ENCODE assay signal across 18 mouse cellular contexts in the genomic region with DNA sequence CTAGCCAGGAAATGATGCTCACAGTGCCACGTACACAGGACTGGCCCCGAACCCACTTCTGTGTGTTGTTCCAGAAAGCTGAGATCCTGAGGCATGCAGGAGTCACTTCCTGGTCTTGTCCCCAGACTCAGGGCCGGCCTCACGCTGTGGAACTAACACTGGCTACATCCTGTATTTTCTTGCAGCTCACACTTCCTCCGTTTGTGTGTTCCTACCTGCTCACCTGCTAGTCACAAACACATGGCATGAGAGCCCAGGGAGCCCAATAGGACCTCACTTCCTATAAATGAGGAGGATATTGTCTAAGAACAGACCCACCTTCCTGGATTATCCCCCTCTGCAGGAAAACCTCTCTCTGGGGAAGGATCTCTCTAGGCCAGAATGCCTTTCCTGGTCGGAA. TPM values are rescaled to one million over a fixed set of nuclear protein-coding genes. Genes with fewer than 3 reads are reported as not detected.
DNase-seq lines count a peak whose midpoint lies in the region; ATAC-seq and TF ChIP-seq lines count a peak whose summit lies in the region.
"Had no signal": no experiment of that assay in that cellular context is flagged by ENCODE, and none has a peak within 500 bp of the region (broad histone marks: within the 10 kb centered on the region; RNA-seq: fewer than 3 reads in every experiment).

No protein-coding gene starts in this region.

- no peak overlapping the region for H3K9ac ChIP-seq in heart, embryonic 13.5 days
- no peak overlapping the region for H3K9ac ChIP-seq in hindbrain, embryonic 13.5 days
- no peak overlapping the region for H3K9ac ChIP-seq in hindbrain, embryonic 12.5 days
- no peak overlapping the region for H3K9ac ChIP-seq in stomach, embryonic 16.5 days (ENCODE audit: low read length)
- no peak overlapping the region for H3K9ac ChIP-seq in stomach, postnatal 0 days (ENCODE audit: low read length)
- H3K9ac ChIP-seq: forebrain, postnatal 0 days; heart, embryonic 12.5 days had no signal

- H3K4me3 ChIP-seq in heart, embryonic 13.5 days = no peak overlapping the region
- H3K4me3 ChIP-seq in hindbrain, embryonic 13.5 days = no peak overlapping the region
- H3K4me3 ChIP-seq in hindbrain, embryonic 12.5 days = no peak overlapping the region
- H3K4me3 ChIP-seq in stomach, embryonic 16.5 days (replicated peaks; ENCODE audit: low read length) = no peak overlapping the region
- H3K4me3 ChIP-seq in stomach, postnatal 0 days (ENCODE audit: low read depth, low read length) = no peak overlapping the region
- H3K4me3 ChIP-seq: heart, embryonic 12.5 days; midbrain, embryonic 10.5 days had no signal

- H3K4me1 ChIP-seq in heart, embryonic 13.5 days = no peaks in the 10 kb centered on the region
- H3K4me1 ChIP-seq in hindbrain, embryonic 13.5 days (replicated peaks) = no peaks in the 10 kb centered on the region
- no peaks in the 10 kb centered on the region for H3K4me1 ChIP-seq in hindbrain, embryonic 12.5 days
- H3K4me1 ChIP-seq in stomach, embryonic 16.5 days (ENCODE audit: control insufficient read depth, insufficient read depth, low read length) = no peaks in the 10 kb centered on the region
- no peaks in the 10 kb centered on the region for H3K4me1 ChIP-seq in stomach, postnatal 0 days (replicated peaks; ENCODE audit: control insufficient read depth, insufficient read depth)
- H3K4me1 ChIP-seq: heart, embryonic 12.5 days; midbrain, embryonic 10.5 days had no signal

- no peak for DNase-seq in heart, postnatal 25 days (ENCODE audit: low spot score)
- no peak for DNase-seq in stomach, postnatal 0 days (ENCODE audit: low spot score)
- DNase-seq: adrenal gland, postnatal 25 days; cerebellum, adult 9-10 months; forebrain, postnatal 0 days; gastrocnemius, postnatal 14 days; kidney, adult 2 months; kidney, postnatal 10 days; layer of hippocampus, postnatal 36 days; lung, postnatal 10 days; thymus, postnatal 25 days had no signal

- H3K27me3 ChIP-seq in heart, embryonic 13.5 days (replicated peaks) = peaks cover 5% of the 10 kb centered on the region; the same call in 1 of the 2 replicates
- no peaks in the 10 kb centered on the region for H3K27me3 ChIP-seq in hindbrain, embryonic 13.5 days
- no peaks in the 10 kb centered on the region for H3K27me3 ChIP-seq in hindbrain, embryonic 12.5 days
- H3K27me3 ChIP-seq in stomach, embryonic 16.5 days (ENCODE audit: control insufficient read depth, insufficient read depth, low read length) = no peaks in the 10 kb centered on the region
- no peaks in the 10 kb centered on the region for H3K27me3 ChIP-seq in stomach, postnatal 0 days (ENCODE audit: control insufficient read depth, insufficient read depth, low read length)

- no peak for TF ChIP-seq CTCF in stomach, postnatal 0 days (IDR thresholded peaks at IDR 0.05; ENCODE audit: low read depth)

- H3K4me2 ChIP-seq in heart, embryonic 13.5 days = no peak overlapping the region
- H3K4me2 ChIP-seq in hindbrain, embryonic 13.5 days = no peak overlapping the region
- no peak overlapping the region for H3K4me2 ChIP-seq in hindbrain, embryonic 12.5 days (replicated peaks)
- no peak overlapping the region for H3K4me2 ChIP-seq in stomach, embryonic 16.5 days (ENCODE audit: low read depth, low read length)
- no peak overlapping the region for H3K4me2 ChIP-seq in stomach, postnatal 0 days (replicated peaks; ENCODE audit: low read depth)
- H3K4me2 ChIP-seq: heart, embryonic 12.5 days had no signal

- no peaks in the 10 kb centered on the region for H3K36me3 ChIP-seq in heart, embryonic 13.5 days
- H3K36me3 ChIP-seq in hindbrain, embryonic 13.5 days = peaks cover 23% of the 10 kb centered on the region
- H3K36me3 ChIP-seq in hindbrain, embryonic 12.5 days = 0 out of 2 replicates have a peak, but pooled peaks cover 4% of the 10 kb centered on the region
- H3K36me3 ChIP-seq in stomach, embryonic 16.5 days (ENCODE audit: control insufficient read depth, insufficient read depth, low read length) = no peaks in the 10 kb centered on the region
- no peaks in the 10 kb centered on the region for H3K36me3 ChIP-seq in stomach, postnatal 0 days (ENCODE audit: control insufficient read depth, insufficient read depth, low read length)
- H3K36me3 ChIP-seq: heart, embryonic 12.5 days had no signal

- no peak for TF ChIP-seq EP300 in stomach, postnatal 0 days (optimal IDR thresholded peaks at IDR 0.05)

- peak overlapping the region; percentile 4 for H3K27ac ChIP-seq in heart, embryonic 13.5 days (replicated peaks)
- 0 out of 2 replicates have a peak overlapping the region, but pooled peaks have one; percentile 12 for H3K27ac ChIP-seq in hindbrain, embryonic 13.5 days
- H3K27ac ChIP-seq in hindbrain, embryonic 12.5 days = no peak overlapping the region
- no peak overlapping the region for H3K27ac ChIP-seq in stomach, embryonic 16.5 days (ENCODE audit: low read length)
- no peak overlapping the region for H3K27ac ChIP-seq in stomach, postnatal 0 days (replicated peaks)
- H3K27ac ChIP-seq: midbrain, embryonic 10.5 days had no signal

- no peak for ATAC-seq in heart, embryonic 13.5 days (ENCODE audit: extremely low read depth, insufficient number of reproducible peaks, low FRiP score, low TSS enrichment)
- ATAC-seq in hindbrain, embryonic 13.5 days (ENCODE audit: low FRiP score) = no peak
- ATAC-seq in hindbrain, embryonic 12.5 days (ENCODE audit: low FRiP score) = no peak
- ATAC-seq in stomach, embryonic 16.5 days (ENCODE audit: insufficient read depth, low FRiP score) = peak; percentile 47; the same call in 1 of the 2 replicates
- no peak for ATAC-seq in stomach, postnatal 0 days (ENCODE audit: low FRiP score, low TSS enrichment)
- ATAC-seq in granulocyte monocyte progenitor cell, adult 5-6 weeks (replicated peaks; ENCODE audit: poor library complexity, severe bottlenecking) = no peak
- ATAC-seq: forebrain, postnatal 0 days had no signal

- peaks cover 3% of the 10 kb centered on the region; the same call in 1 of the 2 replicates for H3K9me3 ChIP-seq in heart, embryonic 13.5 days
- no peaks in the 10 kb centered on the region; the same call in 1 of the 2 replicates for H3K9me3 ChIP-seq in hindbrain, embryonic 13.5 days
- H3K9me3 ChIP-seq in hindbrain, embryonic 12.5 days (replicated peaks) = no peaks in the 10 kb centered on the region
- no peaks in the 10 kb centered on the region; the same call in 1 of the 2 replicates for H3K9me3 ChIP-seq in stomach, embryonic 16.5 days (replicated peaks; ENCODE audit: control insufficient read depth, low read length)
- no peaks in the 10 kb centered on the region for H3K9me3 ChIP-seq in stomach, postnatal 0 days (ENCODE audit: control insufficient read depth, low read length)
- H3K9me3 ChIP-seq: midbrain, embryonic 10.5 days had no signal

- intact Hi-C loops in heart, postnatal 25 days (cut with DNase I) = no loop called here

- 52% methylated on average over 6 of the region's 6 CpGs for WGBS in heart, embryonic 13.5 days
- WGBS in hindbrain, embryonic 13.5 days = 84% methylated on average over 6 of the region's 6 CpGs
- 66% methylated on average over 6 of the region's 6 CpGs for WGBS in hindbrain, embryonic 12.5 days
- 69% methylated on average over 6 of the region's 6 CpGs for WGBS in stomach, embryonic 16.5 days
- 71% methylated on average over 6 of the region's 6 CpGs for WGBS in stomach, postnatal 0 days

RNA-seq across cellular contexts. Expression of a gene that starts 18.5 kb away (rescaled TPM):
- 2.0 and 2.1 TPM in 2 replicates for polyA plus RNA-seq in heart, embryonic 13.5 days (2015; fragmentation: Nextera tagmentation; extraction: Ambion mirVana)
- total RNA-seq in heart, postnatal 25 days (2021) = 1 to 10 TPM; 3.3 to 4.1 TPM
- 13.6 and 14.6 TPM in 2 replicates for polyA plus RNA-seq in hindbrain, embryonic 13.5 days (2015; fragmentation: Nextera tagmentation; extraction: Ambion mirVana)
- polyA plus RNA-seq in hindbrain, embryonic 12.5 days (2016; fragmentation: Nextera tagmentation; extraction: Ambion mirVana) = 11.1 and 12.2 TPM in 2 replicates
- polyA plus RNA-seq in stomach, embryonic 16.5 days (2015; fragmentation: Nextera tagmentation; extraction: Ambion mirVana) = 4.2 and 5.1 TPM in 2 replicates
- polyA plus RNA-seq in stomach, postnatal 0 days (2015; fragmentation: Nextera tagmentation; extraction: Ambion mirVana) = 3.0 TPM in 2 replicates
- total RNA-seq in granulocyte monocyte progenitor cell, adult 5-6 weeks (2014; fragmentation: Nextera tagmentation) = 0.21 TPM in 1 of 2 replicates, not detected in the other
- 0.13 TPM in 1 of 2 replicates, not detected in the other for total RNA-seq in granulocyte monocyte progenitor cell, adult 5-6 weeks (2017)

Comparison
In these comparisons a context has a peak if more than half of its experiments do, and no peak if none do; other contexts are left out.
1. H3K27ac ChIP-seq: peak in heart, embryonic 13.5 days (single experiment) and hindbrain, embryonic 13.5 days (single experiment); none in hindbrain, embryonic 12.5 days (single experiment), stomach, embryonic 16.5 days (single experiment) and stomach, postnatal 0 days (single experiment).